Mouse (Mus musculus) lung, adult 2 months (tissue): ENCODE results near the gene Ankrd13b.

Experiments
- CTCF ChIP-seq: fragments of 200-500 bp; IDR thresholded peaks from 2 replicates; pipeline ENCODE4 v1.5.1; 2011; ENCODE audit warnings: mild to moderate bottlenecking, low read length, control low read depth; ENCODE audit not compliant: insufficient read depth
- POLR2A ChIP-seq: fragments of 200-500 bp; IDR thresholded peaks from 2 replicates; pipeline ENCODE4 v1.6.1; 2011; ENCODE audit warnings: low read depth, mild to moderate bottlenecking, control low read depth, low read length, borderline replicate concordance; ENCODE audit errors: extremely low read depth

- no peak for TF ChIP-seq POLR2A
- no peak for TF ChIP-seq CTCF
Observed at GRCm38 (mm10) chr11:77453388-77453787, 36.1 kb downstream of the Ankrd13b start.
